Mouse (Mus musculus) forebrain, embryonic 10.5 days (tissue): ENCODE results near the gene D630003M21Rik. TPM values are rescaled to one million over a fixed set of nuclear protein-coding genes. Genes with fewer than 3 reads are reported as not detected.

ENCODE experiments used
- DNase-seq: peaks from one replicate; pipeline ENCODE4 v3.0.0-alpha.2; 2017; ENCODE audit warnings: low spot score; ENCODE audit errors: extremely low spot score
- H3K27ac ChIP-seq: fragments of 300-500 bp; sonication (generic); 2 replicates; pipeline ENCODE4 v1.5.1; 2016; ENCODE audit warnings: mild to moderate bottlenecking
- H3K27me3 ChIP-seq: fragments of 300-500 bp; sonication (generic); 2 replicates; pipeline ENCODE4 v1.6.1; 2016; ENCODE audit warnings: mild to moderate bottlenecking; ENCODE audit not compliant: poor library complexity, severe bottlenecking
- H3K36me3 ChIP-seq: fragments of 300-500 bp; sonication (generic); replicated peaks from 2 replicates; pipeline ENCODE4 v1.6.1; 2016; ENCODE audit warnings: mild to moderate bottlenecking, moderate library complexity
- H3K4me1 ChIP-seq: fragments of 300-500 bp; sonication (generic); 2 replicates; pipeline ENCODE4 v1.6.1; 2016
- H3K4me3 ChIP-seq: fragments of 300-500 bp; sonication (generic); 2 replicates; pipeline ENCODE4 v1.5.1; 2016; ENCODE audit warnings: mild to moderate bottlenecking, moderate library complexity
- H3K9me3 ChIP-seq: fragments of 300-500 bp; sonication (generic); 2 replicates; pipeline ENCODE4 v1.6.1; 2016; ENCODE audit warnings: mild to moderate bottlenecking, moderate library complexity
- WGBS: fragments of 180-500 bp; shearing (Covaris S2); methylation state at CpG from one replicate; pipeline ENCODE4 v1.1.7; 2016; 5-methylcytosine and 5-hydroxymethylcytosine counted together
- polyA plus RNA-seq: library from polyadenylated mRNA; unstranded; fragments of >200 nt; fragmentation: Nextera tagmentation; extraction: Ambion mirVana; gene quantifications from 2 replicates; pipeline ENCODE4 v1.2.1, GENCODE M21; 2016

Gene D630003M21Rik
- polyA plus RNA-seq, 1 experiment from 2014 or later: 2.3 TPM

- 62% methylated on average over 9 of the region's 9 CpGs for WGBS
- peak overlapping the region; percentile 51; the same call in 1 of the 2 replicates for H3K27ac ChIP-seq
- H3K4me3 ChIP-seq: no peak overlapping the region; the same call in 1 of the 2 replicates
- DNase-seq: peak; percentile 24
- peaks cover 35% of the 10 kb centered on the region for H3K4me1 ChIP-seq
- peaks cover 9% of the 10 kb centered on the region for H3K27me3 ChIP-seq
- no peaks in the 10 kb centered on the region for H3K9me3 ChIP-seq
- H3K36me3 ChIP-seq: no peaks in the 10 kb centered on the region
These were observed 19.2 kb downstream of the D630003M21Rik start for GRCm38 (mm10) chr2:158209776-158210175.

GRCm38 (mm10) chr2:158207848-158208247, 21.2 kb downstream of the D630003M21Rik start:
- 15% methylated on average over 12 of the region's 12 CpGs for WGBS
- H3K36me3 ChIP-seq: no peaks in the 10 kb centered on the region
- H3K27me3 ChIP-seq: peaks cover 9% of the 10 kb centered on the region
- H3K9me3 ChIP-seq: no peaks in the 10 kb centered on the region
- DNase-seq: peak; percentile 71
- no peak overlapping the region for H3K4me3 ChIP-seq
- H3K27ac ChIP-seq: no peak overlapping the region
- peaks cover 35% of the 10 kb centered on the region for H3K4me1 ChIP-seq

DNA sequence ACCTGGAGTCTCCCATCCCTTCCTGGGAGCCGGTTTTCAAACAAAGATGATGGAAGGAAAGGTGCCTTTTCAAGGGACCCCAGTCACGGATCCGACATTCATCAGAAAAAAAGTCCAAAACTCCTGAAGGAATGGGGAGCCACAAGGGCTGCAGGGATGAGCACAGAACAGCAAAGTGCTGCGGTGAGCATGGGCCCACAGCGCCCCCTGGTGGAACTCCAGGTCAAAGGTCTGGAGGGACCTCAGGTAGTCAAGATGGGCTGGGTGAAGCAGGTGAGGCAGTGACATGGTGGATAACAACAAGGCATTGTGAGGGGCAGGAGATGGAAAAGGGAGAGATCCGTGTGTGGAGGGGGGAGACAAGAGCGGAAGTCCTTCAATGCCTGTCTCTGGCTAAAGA, 24.9 kb downstream of the D630003M21Rik start:
- peak; percentile 81 for DNase-seq
- peaks cover 8% of the 10 kb centered on the region; the same call in 1 of the 2 replicates for H3K4me1 ChIP-seq
- H3K27me3 ChIP-seq: peaks cover 9% of the 10 kb centered on the region
- no peak overlapping the region for H3K27ac ChIP-seq
- H3K36me3 ChIP-seq: no peaks in the 10 kb centered on the region
- H3K4me3 ChIP-seq: no peak overlapping the region
- 11% methylated on average over 7 of the region's 7 CpGs for WGBS
- no peaks in the 10 kb centered on the region for H3K9me3 ChIP-seq

DNA sequence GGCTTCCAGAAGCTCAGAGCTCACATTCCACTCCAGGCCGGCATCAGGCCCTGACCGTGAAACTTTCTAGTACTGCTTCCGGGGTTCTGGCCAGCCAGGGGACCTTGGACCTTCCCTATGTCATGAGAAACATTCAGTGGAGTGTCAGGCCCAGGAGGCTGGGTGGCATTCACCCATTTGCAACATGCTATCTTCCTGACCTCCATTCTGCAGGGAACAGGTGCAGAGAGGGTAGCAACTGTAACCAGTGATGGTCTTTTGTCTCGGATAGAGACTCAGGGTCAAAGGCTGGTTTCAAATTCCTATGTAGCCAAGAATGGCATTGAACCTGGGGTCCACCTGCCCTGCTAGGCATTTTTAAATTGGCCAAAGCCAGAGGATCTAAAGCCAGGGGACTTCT, 25.3 kb downstream of the D630003M21Rik start:
- no peak overlapping the region for H3K4me3 ChIP-seq
- H3K9me3 ChIP-seq: no peaks in the 10 kb centered on the region
- peaks cover 8% of the 10 kb centered on the region; the same call in 1 of the 2 replicates for H3K4me1 ChIP-seq
- peaks cover 7% of the 10 kb centered on the region for H3K27me3 ChIP-seq
- no peak for DNase-seq
- H3K36me3 ChIP-seq: no peaks in the 10 kb centered on the region
- H3K27ac ChIP-seq: no peak overlapping the region
- WGBS: 87% methylated on average over 4 of the region's 4 CpGs

- 61% methylated on average over 3 of the region's 3 CpGs for WGBS
- Histone ChIP-seq H3K4me3 (no peak overlapping the region), H3K36me3 (no peaks in the 10 kb centered on the region), H3K27me3 (no peaks in the 10 kb centered on the region), H3K27ac (no peak overlapping the region), H3K4me1 (peaks cover 14% of the 10 kb centered on the region), H3K9me3 (no peaks in the 10 kb centered on the region)
- no peak for DNase-seq
These were observed 29.7 kb downstream of the D630003M21Rik start for GRCm38 (mm10) chr2:158199281-158199680.

DNA sequence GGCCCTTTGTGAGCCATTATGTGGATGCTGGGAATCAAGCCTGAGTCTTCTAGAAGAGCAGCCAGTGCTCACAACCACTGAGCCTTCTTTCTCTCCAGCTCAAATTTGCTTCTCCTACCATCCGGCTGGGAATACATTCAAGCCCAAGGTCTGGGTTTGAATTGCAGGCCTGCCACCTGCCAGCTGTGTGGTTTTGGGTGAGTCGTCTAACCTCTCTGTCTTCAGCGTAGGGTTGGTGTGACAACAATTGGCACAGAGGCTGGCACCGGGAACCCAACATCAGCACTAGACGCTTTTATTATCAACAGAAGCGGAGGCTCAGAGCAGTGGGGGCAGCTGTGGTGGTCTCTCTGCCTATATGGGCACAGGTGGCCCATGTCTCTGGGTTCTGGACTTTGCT, 30.2 kb downstream of the D630003M21Rik start:
- peaks cover 18% of the 10 kb centered on the region for H3K4me1 ChIP-seq
- no peak overlapping the region for H3K4me3 ChIP-seq
- no peak for DNase-seq
- no peak overlapping the region for H3K27ac ChIP-seq
- H3K36me3 ChIP-seq: no peaks in the 10 kb centered on the region
- H3K27me3 ChIP-seq: no peaks in the 10 kb centered on the region
- no peaks in the 10 kb centered on the region for H3K9me3 ChIP-seq
- 93% methylated on average over 6 of the region's 6 CpGs for WGBS

GRCm38 (mm10) chr2:158197971-158198370, 31.1 kb downstream of the D630003M21Rik start:
- Histone ChIP-seq H3K27me3 (no peaks in the 10 kb centered on the region), H3K4me3 (no peak overlapping the region), H3K9me3 (no peaks in the 10 kb centered on the region), H3K36me3 (no peaks in the 10 kb centered on the region), H3K4me1 (peaks cover 26% of the 10 kb centered on the region), H3K27ac (no peak overlapping the region)
- DNase-seq: no peak
- WGBS: 84% methylated on average over 5 of the region's 5 CpGs

DNA sequence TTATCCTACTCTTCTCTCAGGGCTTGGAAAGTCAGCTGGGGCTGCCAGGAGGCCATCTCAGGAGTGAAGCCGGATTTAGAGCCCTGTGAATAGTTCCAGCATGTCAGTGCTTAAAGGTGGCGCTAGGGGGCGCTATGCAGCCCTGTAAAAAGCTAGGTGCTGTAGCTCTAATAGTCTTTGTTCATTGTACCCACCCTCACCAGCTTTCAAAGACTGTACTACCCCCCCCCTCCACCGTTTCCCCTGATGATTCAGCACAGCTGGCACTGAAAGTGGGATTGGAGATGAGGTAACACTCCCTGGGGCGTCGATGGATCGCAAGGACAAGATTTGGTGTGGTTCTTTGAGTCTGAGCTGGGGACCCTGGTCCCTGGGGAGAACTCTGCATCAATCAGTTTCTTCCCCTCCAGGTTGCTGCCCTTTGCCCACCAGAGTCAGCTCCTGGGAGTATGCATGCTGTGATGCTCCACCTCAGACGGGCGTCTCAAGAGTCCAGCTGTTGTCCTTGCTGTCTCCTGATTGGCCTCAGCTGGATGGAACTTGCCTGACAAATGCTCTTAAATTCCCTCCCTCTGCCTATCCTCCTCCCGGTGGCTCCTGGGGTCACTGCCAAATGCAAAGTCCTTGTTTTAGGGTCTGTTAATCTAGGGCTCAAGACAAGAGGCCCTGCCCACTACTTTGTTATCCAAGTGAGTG, 33.9 kb downstream of the D630003M21Rik start:
- Histone ChIP-seq H3K36me3 (no peaks in the 10 kb centered on the region), H3K4me3 (no peak overlapping the region), H3K27me3 (no peaks in the 10 kb centered on the region), H3K9me3 (no peaks in the 10 kb centered on the region), H3K4me1 (peaks cover 26% of the 10 kb centered on the region), H3K27ac (peak overlapping the region; percentile 45)
- WGBS: 20% methylated on average over 10 of the region's 10 CpGs
- peak; percentile 56 for DNase-seq

DNA sequence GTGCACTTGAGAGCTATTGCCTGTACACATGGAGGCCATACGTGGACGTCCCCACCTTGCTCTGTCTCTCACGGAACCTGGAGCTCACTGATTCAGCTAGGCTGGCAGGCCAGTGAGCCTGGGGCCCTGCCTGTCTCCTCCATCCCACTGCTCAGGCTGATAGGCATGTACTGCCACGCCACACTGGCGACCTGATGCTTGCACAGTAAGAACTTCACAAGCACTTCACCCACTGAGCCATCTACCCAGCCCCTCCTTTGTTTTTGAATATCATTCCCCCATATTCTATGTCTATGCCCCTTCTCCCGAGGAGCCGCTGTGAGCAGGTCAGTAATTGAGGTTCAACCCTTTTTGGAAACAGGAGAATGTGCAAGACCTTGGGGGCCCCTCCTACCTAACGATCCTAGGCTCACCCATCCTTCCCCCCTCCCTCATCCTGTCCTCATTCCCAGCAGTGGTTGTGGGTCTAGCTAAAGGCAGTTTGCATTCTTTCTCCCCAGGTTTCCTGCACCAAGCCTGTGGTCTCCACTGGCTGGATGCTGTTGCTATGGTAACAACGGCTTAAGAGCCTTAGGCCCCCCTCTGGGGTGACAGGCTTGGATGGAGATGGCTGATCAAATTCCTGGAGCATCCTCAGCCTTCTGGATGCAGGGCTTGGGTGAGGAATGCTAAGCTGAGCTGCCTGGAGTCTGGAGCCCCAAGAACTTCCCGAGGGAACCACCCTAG, 35.2 kb downstream of the D630003M21Rik start:
- 27% methylated on average over 10 of the region's 10 CpGs for whole genome bisulfite sequencing
- Histone ChIP-seq H3K9me3 (no peaks in the 10 kb centered on the region), H3K27me3 (no peaks in the 10 kb centered on the region), H3K4me1 (peaks cover 24% of the 10 kb centered on the region), H3K36me3 (no peaks in the 10 kb centered on the region), H3K27ac (peak overlapping the region; percentile 45; the same call in 1 of the 2 replicates), H3K4me3 (no peak overlapping the region)
- DNase-seq: no peak

DNA sequence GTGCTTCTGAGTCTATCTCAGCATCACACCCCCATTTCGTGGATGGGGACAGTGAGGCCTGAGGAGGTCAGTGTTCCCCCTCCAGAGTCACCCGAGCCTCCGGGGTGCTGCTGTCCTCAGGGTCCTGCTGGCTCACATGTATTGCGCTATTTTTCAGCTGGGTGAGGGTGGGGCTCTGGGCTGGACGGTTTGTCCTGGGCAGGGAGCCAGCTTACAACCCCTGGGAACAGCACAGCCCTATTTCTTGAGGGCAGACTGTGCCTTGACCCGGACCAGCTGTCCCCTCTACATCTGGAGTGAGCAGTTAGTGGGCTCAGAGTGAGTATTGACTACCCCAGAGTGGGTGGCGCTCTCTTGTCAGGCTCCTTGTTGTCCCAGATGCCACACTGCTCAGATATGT, 37.9 kb downstream of the D630003M21Rik start:
- no peak for DNase-seq
- no peaks in the 10 kb centered on the region for H3K27me3 ChIP-seq
- no peak overlapping the region for H3K27ac ChIP-seq
- no peak overlapping the region for H3K4me3 ChIP-seq
- 81% methylated on average over 7 of the region's 7 CpGs for WGBS
- peaks cover 28% of the 10 kb centered on the region for H3K4me1 ChIP-seq
- H3K9me3 ChIP-seq: no peaks in the 10 kb centered on the region
- no peaks in the 10 kb centered on the region for H3K36me3 ChIP-seq

DNA sequence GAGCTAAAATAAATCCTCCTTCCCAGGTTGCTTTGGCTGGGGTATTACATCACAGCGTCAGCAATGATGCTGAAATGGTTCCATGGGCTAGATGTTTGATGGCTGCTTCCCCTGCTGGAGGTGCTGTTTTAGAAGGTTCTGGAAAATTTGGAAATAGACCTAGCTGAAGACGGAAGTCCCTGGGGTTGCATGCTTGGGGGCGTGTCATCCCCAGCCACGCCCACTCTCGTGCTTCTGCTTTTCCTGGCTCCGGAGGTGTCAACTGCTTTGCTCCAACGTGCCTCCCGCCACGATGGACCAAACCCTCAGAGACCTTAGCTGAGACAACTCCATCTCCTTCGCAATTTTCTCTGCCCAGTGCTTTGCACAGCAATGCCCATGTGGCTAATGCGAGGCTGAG, 39.6 kb downstream of the D630003M21Rik start:
- Histone ChIP-seq H3K27me3 (no peaks in the 10 kb centered on the region), H3K4me1 (peaks cover 18% of the 10 kb centered on the region), H3K9me3 (no peaks in the 10 kb centered on the region), H3K4me3 (no peak overlapping the region), H3K36me3 (no peaks in the 10 kb centered on the region), H3K27ac (no peak overlapping the region)
- 83% methylated on average over 11 of the region's 11 CpGs for WGBS
- no peak for DNase-seq

- H3K27me3 ChIP-seq: no peaks in the 10 kb centered on the region
- WGBS: 78% methylated on average over 11 of the region's 11 CpGs
- H3K9me3 ChIP-seq: no peaks in the 10 kb centered on the region
- H3K4me1 ChIP-seq: peaks cover 4% of the 10 kb centered on the region; the same call in 1 of the 2 replicates
- no peak for DNase-seq
- no peak overlapping the region for H3K4me3 ChIP-seq
- no peaks in the 10 kb centered on the region for H3K36me3 ChIP-seq
- no peak overlapping the region for H3K27ac ChIP-seq
These were observed 42.7 kb downstream of the D630003M21Rik start for GRCm38 (mm10) chr2:158186206-158186871.

DNA sequence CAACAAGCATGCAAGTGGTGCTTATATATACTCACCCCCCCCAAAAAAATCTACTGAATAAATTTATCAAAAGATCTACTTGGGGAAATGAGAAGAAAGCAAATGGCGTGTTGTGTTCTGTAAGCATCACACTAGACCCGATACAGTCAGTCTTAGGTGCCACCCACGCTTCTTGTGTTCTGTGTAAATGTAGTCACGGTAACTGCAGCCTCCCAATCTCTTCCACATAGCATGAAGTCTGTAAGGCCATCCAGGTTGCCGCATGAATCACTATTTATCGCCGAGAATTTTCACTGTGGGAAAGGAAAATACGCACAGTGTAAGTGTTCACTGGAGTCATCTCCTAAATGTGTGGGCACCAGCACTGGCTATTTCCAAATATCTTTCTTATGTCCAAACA, 45.8 kb downstream of the D630003M21Rik start:
- Histone ChIP-seq H3K4me1 (peaks cover 21% of the 10 kb centered on the region), H3K9me3 (no peaks in the 10 kb centered on the region), H3K4me3 (no peak overlapping the region), H3K36me3 (no peaks in the 10 kb centered on the region), H3K27ac (no peak overlapping the region), H3K27me3 (peaks cover 16% of the 10 kb centered on the region)
- 92% methylated on average over 8 of the region's 8 CpGs for WGBS
- no peak for DNase-seq
